Mouse (Mus musculus) embryonic facial prominence, embryonic 11.5 days (tissue): ENCODE results near the gene Crybb2. TPM values are rescaled to one million over a fixed set of nuclear protein-coding genes. Genes with fewer than 3 reads are reported as not detected.

Source experiments
- ATAC-seq: fragments of 200-750 bp; cut with Nextera tagmentation; replicated peaks from 2 replicates; pipeline ENCODE4 v1.8.0; 2017; ENCODE audit warnings: low read depth; ENCODE audit not compliant: insufficient number of reproducible peaks, low FRiP score, low TSS enrichment
- DNase-seq: peaks from one replicate; pipeline ENCODE4 v3.0.0-alpha.2; 2015; ENCODE audit warnings: low spot score
- H3K27ac ChIP-seq: fragments of 300-500 bp; sonication (generic); replicated peaks from 2 replicates; pipeline ENCODE4 v1.5.1; 2014; ENCODE audit warnings: mild to moderate bottlenecking, low read depth, low read length, control low read depth
- H3K27me3 ChIP-seq: fragments of 300-500 bp; sonication (generic); 2 replicates; pipeline ENCODE4 v1.6.1; 2014; ENCODE audit warnings: mild to moderate bottlenecking, low read length, moderate library complexity, mixed read lengths; ENCODE audit not compliant: control insufficient read depth, insufficient read depth
- H3K36me3 ChIP-seq: fragments of 300-500 bp; sonication (generic); replicated peaks from 2 replicates; pipeline ENCODE4 v1.6.1; 2014; ENCODE audit warnings: low read depth, mild to moderate bottlenecking, low read length, moderate library complexity, mixed read lengths; ENCODE audit not compliant: control insufficient read depth, insufficient read depth
- H3K4me1 ChIP-seq: fragments of 300-500 bp; sonication (generic); 2 replicates; pipeline ENCODE4 v1.6.1; 2014; ENCODE audit warnings: low read length, mixed read lengths; ENCODE audit not compliant: control insufficient read depth, insufficient read depth
- H3K4me2 ChIP-seq: fragments of 300-500 bp; sonication (generic); 2 replicates; pipeline ENCODE4 v1.6.1; 2014; ENCODE audit warnings: low read depth, mild to moderate bottlenecking, control low read depth, low read length, moderate library complexity
- H3K4me3 ChIP-seq: fragments of 300-500 bp; sonication (generic); 2 replicates; pipeline ENCODE4 v1.5.1; 2014; ENCODE audit warnings: low read depth, low read length, control low read depth
- H3K9ac ChIP-seq: fragments of 300-500 bp; sonication (generic); replicated peaks from 2 replicates; pipeline ENCODE4 v1.6.1; 2014; ENCODE audit warnings: mild to moderate bottlenecking, control low read depth, low read length
- H3K9me3 ChIP-seq: fragments of 300-500 bp; sonication (generic); replicated peaks from 2 replicates; pipeline ENCODE4 v1.6.1; 2016; ENCODE audit warnings: mild to moderate bottlenecking, low read length, inconsistent platforms, mixed read lengths; ENCODE audit not compliant: control insufficient read depth
- WGBS: fragments of 180-500 bp; shearing (Covaris S2); extraction: QIAGEN DNeasy Blood & Tissue Kit; methylation state at CpG from one replicate; pipeline ENCODE4 v1.1.7; 2014; 5-methylcytosine and 5-hydroxymethylcytosine counted together
- polyA plus RNA-seq: library from polyadenylated mRNA; unstranded; fragments of >200 nt; fragmentation: Nextera tagmentation; extraction: Ambion mirVana; gene quantifications from 2 replicates; pipeline ENCODE4 v1.2.1, GENCODE M21; 2014

Crybb2 gene
- polyA plus RNA-seq, 1 experiment from 2014 or later = not detected

- H3K4me1 ChIP-seq = no peaks in the 10 kb centered on the region
- H3K4me2 ChIP-seq = no peak overlapping the region
- no peak overlapping the region for H3K27ac ChIP-seq
- H3K4me3 ChIP-seq = no peak overlapping the region
- no peaks in the 10 kb centered on the region for H3K9me3 ChIP-seq
- no peak overlapping the region for H3K9ac ChIP-seq
- DNase-seq (no peak), ATAC-seq (no peak)
- no peaks in the 10 kb centered on the region for H3K27me3 ChIP-seq
- H3K36me3 ChIP-seq = no peaks in the 10 kb centered on the region
- WGBS = 90% methylated on average over 8 of the region's 8 CpGs
Measured at GRCm38 (mm10) chr5:113009183-113009820, 60.6 kb downstream of the Crybb2 start.

GRCm38 (mm10) chr5:113008496-113008895 is 61.4 kb downstream of the Crybb2 start:
- Histone ChIP-seq H3K4me3 (no peak overlapping the region), H3K9me3 (no peaks in the 10 kb centered on the region), H3K36me3 (no peaks in the 10 kb centered on the region), H3K4me2 (no peak overlapping the region), H3K27me3 (no peaks in the 10 kb centered on the region), H3K9ac (no peak overlapping the region), H3K4me1 (no peaks in the 10 kb centered on the region), H3K27ac (no peak overlapping the region)
- ATAC-seq (no peak), DNase-seq (no peak)
- 96% methylated on average over 2 of the region's 2 CpGs for WGBS

Other genes with a start within 250 kb of the Crybb2 start
- 0.14 and 0.52 TPM in 2 replicates for gene Myo18b, start 173.8 kb downstream of the Crybb2 start, polyA plus RNA-seq
- gene Grk3, start 54.3 kb downstream of the Crybb2 start, polyA plus RNA-seq = 2.7 and 5.0 TPM in 2 replicates
- gene Crybb3, start 11.5 kb upstream of the Crybb2 start, polyA plus RNA-seq = 4.0 and 20.8 TPM in 2 replicates
- 1.4 and 1.7 TPM in 2 replicates for gene 2900026A02Rik, start 151.1 kb upstream of the Crybb2 start, polyA plus RNA-seq
- 0.33 and 0.70 TPM in 2 replicates for gene Tmem211, start 156.8 kb upstream of the Crybb2 start, polyA plus RNA-seq
- gene Sgsm1, start 240.7 kb upstream of the Crybb2 start, polyA plus RNA-seq = 6.8 and 7.4 TPM in 2 replicates